Mouse (Mus musculus) neural tube, embryonic 10.5 days (tissue): ENCODE data around the gene Olfr93.
"Not testable (repeated sequence)": the region's sequence is repeated elsewhere in the genome, so short reads cannot be mapped to it uniquely, and the experiment has no call there.

Source experiments
- DNase-seq: peaks from one replicate; pipeline ENCODE4 v3.0.0-alpha.2; 2017; ENCODE audit warnings: low spot score; ENCODE audit errors: extremely low spot score

Olfr93 gene

DNA sequence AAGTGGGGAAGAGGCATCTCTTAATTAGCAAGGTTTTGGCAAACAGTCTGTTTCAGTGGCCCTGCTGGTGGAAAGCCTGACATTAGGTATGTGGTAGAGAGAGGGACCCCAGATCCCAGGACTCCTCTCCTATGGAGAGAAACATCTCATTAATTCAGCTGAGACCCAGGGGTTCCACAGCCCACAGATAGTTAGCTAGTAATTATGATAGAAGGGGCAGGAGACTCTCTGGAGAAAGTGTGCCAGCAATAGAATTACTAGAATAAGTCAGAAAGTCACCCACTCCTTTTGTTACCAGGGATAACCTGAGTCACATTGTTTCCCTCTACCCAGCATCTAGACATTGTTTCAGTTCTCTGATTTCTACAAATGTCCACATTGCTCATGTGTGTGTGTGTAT is at the start of gene Olfr93:
Gene Olfr93, minus strand, starts transcription at position 101 of the 400 bp plus-strand sequence.
- DNase-seq, result no peak

DNA sequence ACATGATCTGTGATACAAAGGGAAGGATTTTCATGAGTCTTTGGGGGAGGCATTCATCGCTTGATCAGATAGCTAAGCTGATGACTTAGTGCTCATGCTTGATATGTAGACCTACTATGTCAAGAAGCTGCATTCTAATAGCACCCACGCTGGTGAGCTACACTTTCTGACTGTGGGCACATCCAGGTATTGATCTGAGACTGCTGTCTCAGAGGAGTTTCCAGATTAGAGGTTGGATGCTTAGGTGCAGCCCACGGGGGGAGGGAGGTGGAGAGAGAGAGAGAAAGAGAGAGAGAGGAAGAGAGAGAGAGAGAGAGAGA is 42.6 kb upstream of the Olfr93 start:
- DNase-seq, result no peak

- peak; percentile 74 for DNase-seq
Observed at GRCm38 (mm10) chr17:37203206-37203916, 42.1 kb upstream of the Olfr93 start.

DNA sequence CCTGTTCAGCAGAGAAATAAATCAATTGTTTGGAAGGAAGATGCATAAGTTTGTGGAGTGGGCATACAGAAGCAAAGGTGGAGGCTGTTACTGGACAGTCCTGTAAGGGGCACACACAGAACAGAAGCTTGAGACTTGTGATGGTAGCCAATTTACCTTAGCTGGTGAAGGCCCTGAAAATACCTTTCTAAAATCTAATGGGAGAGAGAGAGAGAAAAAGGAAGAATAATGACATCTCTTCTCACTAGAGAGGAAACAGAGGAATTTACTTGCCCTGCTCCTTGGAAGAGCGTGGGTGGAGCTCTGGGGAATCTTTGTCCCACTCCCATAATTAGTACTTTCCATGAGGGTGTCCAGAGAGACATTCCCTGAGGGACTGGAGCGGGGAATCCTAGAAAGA is 39.6 kb upstream of the Olfr93 start, which contains the start of gene Olfr94:
Gene Olfr94, minus strand, starts transcription at position 101 of the 400 bp plus-strand sequence.
- DNase-seq, result no peak

DNA sequence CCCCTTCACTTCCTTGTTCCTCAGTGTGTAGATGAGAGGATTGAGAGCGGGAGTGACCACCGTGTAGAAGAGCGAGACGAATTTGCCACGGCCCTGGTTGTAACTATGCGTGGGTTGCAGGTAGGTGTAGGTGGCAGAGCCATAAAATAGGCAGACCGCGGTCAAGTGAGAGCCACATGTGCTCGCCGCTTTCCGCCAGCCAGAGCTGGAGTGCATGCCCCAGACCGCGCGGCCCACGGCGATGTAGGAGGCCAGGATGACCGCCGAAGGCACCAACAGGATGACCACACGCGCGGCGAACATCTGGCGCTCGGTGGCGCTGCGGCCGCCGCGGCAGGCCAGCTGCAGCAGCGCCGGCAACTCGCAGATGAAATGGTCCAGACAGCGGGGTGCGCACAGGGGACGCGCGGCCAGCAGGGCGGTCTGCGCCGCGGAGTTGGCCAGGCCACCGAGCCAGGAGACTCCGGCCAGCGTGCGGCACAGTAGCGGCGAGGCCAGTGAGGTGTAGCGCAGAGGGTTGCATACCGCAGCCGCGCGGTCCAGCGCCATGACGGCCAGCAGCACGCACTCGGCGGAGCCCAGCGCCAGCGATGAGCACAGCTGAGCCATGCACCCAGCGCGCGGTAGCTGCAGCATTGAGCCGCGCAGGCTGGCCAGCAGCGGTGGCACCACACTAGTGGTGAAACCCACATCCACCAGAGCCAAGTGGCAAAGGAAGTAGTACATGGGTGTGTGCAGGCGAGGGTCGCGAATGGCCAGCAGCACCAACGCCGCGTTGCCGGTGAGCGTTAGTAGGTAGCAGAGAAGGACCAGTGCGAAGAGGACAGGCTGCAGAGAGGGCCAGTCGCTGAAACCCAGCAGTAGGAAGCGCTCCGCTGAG is 35.8 kb upstream of the Olfr93 start:
- peak; percentile 75 for DNase-seq

DNA sequence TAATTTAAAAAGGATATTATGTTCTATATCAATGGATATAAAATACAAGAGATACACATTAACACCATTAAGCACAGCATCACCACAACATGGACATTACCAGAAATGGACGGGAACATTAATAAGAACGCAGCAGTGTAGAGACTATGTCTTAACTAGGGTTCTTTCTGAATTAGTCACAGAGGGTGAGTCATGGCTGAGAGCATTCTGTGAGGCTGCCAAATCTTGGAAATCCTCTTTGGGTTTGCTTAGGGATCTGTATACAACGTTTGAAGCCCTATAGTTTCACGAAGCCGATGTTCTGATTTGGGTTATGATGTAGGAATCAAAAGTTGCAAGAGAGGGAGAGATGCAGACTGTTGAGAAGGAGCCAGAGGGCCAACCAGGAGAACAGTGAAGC is 33.5 kb upstream of the Olfr93 start:
- no peak for DNase-seq

- no peak for DNase-seq
Observed at GRCm38 (mm10) chr17:37193656-37194055, 32.4 kb upstream of the Olfr93 start, which contains the start of gene Ubd. Gene Ubd, plus strand, starts transcription at chr17:37193892.

DNA sequence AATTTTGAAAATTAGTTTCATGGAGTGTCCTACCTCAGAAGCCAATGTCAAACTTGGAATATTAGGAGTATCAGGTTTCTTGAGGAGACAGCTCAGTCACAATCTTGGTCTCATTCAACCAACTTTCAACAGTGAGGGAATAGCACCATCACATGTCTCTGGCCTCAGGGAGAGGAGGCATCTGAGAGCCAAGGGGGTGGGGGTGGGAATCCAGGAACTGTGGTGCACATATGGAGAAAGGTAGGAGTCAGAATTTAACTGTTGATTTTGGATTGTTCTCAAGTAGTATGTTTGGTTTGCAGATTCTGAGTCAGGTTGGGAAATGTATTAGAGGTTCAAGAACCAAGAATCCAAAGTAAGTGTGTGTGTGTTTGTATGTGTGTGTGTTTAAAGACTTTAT is 31.7 kb upstream of the Olfr93 start:
- no peak for DNase-seq

- no peak for DNase-seq
Observed at GRCm38 (mm10) chr17:37190711-37191110, 29.4 kb upstream of the Olfr93 start.

DNA sequence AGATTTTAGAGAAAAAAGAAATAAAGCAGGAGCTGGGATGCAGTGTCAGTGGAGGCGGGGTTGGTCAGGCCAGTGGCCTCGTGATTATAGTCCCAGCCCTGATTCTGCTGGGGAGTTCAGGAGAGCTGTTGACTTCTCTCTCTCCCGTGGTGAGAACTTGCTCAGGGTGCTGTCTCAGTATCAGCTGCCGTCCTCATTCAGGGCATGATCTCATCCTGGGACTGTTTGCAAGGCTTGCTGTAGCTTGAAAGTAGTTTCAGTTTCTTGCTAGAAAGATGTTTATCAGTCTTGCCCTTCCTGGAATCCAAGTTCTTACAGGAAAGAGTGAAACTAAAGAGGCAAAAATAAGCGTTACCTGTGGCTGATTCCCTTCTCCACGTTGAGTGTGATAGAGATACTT is 24.2 kb upstream of the Olfr93 start:
- DNase-seq, result no peak

- DNase-seq, result not testable (repeated sequence)
Observed at GRCm38 (mm10) chr17:37131366-37131765, 29.9 kb downstream of the Olfr93 start.

DNA sequence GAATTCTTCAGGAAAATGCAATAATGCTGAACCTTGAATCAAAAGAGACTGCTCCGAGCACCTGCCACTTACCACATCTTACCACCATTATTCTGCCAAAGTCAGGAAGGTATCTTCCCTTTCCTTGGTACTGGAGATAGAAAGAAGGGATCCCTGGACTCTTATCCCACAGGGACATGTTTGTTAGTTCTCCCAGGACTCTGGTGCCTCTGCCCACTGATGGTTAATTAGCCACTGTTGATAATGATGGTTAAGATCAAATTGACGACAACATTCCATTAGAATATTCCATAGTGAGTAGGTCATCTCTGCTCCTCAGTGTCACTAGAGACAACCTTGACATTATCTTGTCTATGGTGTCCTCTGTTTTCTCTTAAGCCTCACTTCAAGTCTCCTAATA is 41.3 kb downstream of the Olfr93 start, which contains the start of gene Olfr92:
Gene Olfr92, minus strand, starts transcription at position 101 of the 400 bp plus-strand sequence.
- DNase-seq, result no peak

DNA sequence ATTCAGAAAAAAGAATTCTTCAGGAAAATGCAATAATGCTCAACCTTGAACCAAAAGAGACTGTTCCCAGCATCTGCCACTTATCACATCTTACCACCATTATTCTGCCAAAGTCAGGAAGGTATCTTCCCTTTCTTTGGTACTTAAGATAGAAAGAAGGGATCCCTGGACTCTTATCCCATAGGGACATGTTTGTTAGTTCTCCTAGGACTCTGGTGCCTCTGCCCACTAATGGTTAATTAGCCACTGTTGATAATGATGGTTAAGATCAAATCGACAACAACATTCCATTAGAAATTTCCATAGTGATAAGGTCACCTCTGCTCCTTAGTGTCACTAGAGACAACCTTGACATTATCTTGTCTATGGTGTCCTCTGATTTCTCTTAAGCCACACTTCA is 63.1 kb downstream of the Olfr93 start, which contains the start of gene Olfr91:
Gene Olfr91, minus strand, starts transcription at position 101 of the 400 bp plus-strand sequence.
- DNase-seq, result no peak

DNA sequence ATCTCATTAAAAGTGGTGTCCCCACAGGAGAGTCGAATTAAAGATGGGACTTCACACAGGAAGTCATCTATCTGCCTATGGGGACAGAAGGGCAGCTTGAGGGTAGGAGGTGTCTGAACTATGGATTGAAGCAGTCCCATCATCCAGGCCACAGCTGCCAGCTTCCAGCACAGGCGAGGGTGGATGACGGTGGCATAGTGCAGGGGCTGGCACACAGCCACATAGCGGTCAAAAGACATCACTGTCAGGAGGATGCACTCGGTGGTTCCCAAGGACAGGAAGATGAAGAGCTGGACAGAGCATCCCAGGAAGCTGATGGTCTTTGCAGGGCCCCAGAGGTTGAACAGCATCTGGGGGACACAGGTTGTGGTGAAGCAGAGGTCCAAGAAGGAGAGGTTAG is 68.0 kb downstream of the Olfr93 start:
- DNase-seq, result no peak

DNA sequence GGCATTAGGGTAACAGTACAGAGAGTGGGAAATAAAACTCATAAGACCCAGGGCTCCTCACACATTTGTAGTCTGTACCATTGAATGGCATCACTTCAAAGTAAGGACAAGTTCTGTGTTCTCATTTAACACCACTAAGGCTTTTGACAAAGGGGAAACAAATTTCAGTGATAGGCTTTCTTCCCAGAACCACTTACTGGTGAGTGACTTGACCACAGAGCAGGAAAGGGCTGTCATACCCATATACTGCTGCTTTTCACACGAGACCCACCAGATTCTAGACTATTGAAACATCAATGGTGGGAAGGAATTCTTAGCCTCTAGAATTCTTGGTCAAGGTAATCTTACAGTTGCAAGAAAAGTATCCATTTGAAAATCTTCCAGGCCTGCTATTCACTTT is 69.1 kb downstream of the Olfr93 start:
- DNase-seq, result no peak
